Mouse (Mus musculus) hindbrain, embryonic 12.5 days (tissue): ENCODE results near the gene Mrps23. TPM values are rescaled to one million over a fixed set of nuclear protein-coding genes. Genes with fewer than 3 reads are reported as not detected.

Experiments
- ATAC-seq: fragments of 200-750 bp; cut with Nextera tagmentation; 2 replicates; pipeline ENCODE4 v1.8.0; 2017; ENCODE audit warnings: moderate TSS enrichment; ENCODE audit not compliant: low FRiP score
- H3K27ac ChIP-seq: fragments of 300-500 bp; sonication (generic); 2 replicates; pipeline ENCODE4 v1.5.1; 2016; ENCODE audit warnings: mild to moderate bottlenecking
- H3K27me3 ChIP-seq: fragments of 300-500 bp; sonication (generic); 2 replicates; pipeline ENCODE4 v1.6.1; 2016; ENCODE audit warnings: mild to moderate bottlenecking
- H3K36me3 ChIP-seq: fragments of 300-500 bp; sonication (generic); 2 replicates; pipeline ENCODE4 v1.6.1; 2016; ENCODE audit warnings: mild to moderate bottlenecking
- H3K4me1 ChIP-seq: fragments of 300-500 bp; sonication (generic); 2 replicates; pipeline ENCODE4 v1.6.1; 2016
- H3K4me2 ChIP-seq: fragments of 300-500 bp; sonication (generic); replicated peaks from 2 replicates; pipeline ENCODE4 v1.6.1; 2016; ENCODE audit warnings: mild to moderate bottlenecking
- H3K4me3 ChIP-seq: fragments of 300-500 bp; sonication (generic); 2 replicates; pipeline ENCODE4 v1.5.1; 2016; ENCODE audit warnings: mild to moderate bottlenecking
- H3K9ac ChIP-seq: fragments of 300-500 bp; sonication (generic); 2 replicates; pipeline ENCODE4 v1.6.1; 2016; ENCODE audit warnings: mild to moderate bottlenecking, moderate library complexity
- H3K9me3 ChIP-seq: fragments of 300-500 bp; sonication (generic); replicated peaks from 2 replicates; pipeline ENCODE4 v1.6.1; 2016; ENCODE audit warnings: mild to moderate bottlenecking
- WGBS: fragments of 180-500 bp; shearing (Covaris S2); methylation state at CpG from one replicate; pipeline ENCODE4 v1.1.7; 2016; 5-methylcytosine and 5-hydroxymethylcytosine counted together
- polyA plus RNA-seq: library from polyadenylated mRNA; unstranded; fragments of >200 nt; fragmentation: Nextera tagmentation; extraction: Ambion mirVana; gene quantifications from 2 replicates; pipeline ENCODE4 v1.2.1, GENCODE M21; 2016

Gene Mrps23
- polyA plus RNA-seq = 57.4 and 66.8 TPM in 2 replicates

DNA sequence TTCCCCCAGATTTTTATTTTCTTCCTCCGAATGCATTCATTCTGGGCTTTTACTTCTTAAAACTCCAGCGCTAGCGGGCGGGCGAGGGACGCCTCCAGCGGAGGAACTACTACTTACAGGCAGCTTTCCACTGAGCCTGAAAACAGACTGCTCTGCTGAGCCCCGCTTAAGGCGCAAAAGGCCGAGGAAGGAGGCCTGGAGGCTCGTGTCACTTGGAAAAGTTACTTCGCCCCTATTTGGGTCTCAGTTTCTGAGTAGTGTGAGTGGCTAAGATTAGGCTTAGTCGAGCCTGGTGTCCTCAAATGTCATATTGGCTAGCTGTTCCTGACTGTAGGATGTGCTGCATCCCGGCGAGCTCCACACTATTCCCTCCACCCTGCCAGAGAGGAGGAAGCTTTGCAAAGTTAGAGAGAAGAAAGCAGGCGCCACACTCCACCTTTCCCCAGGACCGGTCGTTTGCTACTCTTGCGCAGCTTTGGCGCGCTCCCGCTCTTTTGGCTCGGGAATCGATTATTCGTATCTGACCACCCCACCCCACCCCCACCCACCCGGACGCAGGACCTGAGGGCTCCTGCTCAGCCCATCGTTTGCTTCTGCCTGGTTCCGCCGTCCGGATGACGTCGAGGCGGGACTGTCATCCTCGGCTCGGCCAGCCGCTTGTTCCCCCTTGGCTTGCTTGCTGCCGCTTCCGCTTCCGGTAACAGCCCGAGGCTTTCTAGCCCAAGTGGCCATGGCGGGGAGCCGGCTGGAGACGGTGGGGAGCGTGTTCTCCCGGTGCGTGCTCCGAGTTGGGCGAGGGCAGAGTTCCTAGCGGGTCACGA lies at the start of gene Mrps23:
Gene Mrps23 (plus strand): TSS at position 677 of the 821 bp plus-strand sequence.
- WGBS = under 1% methylated on average over 51 of the region's 51 CpGs

DNA sequence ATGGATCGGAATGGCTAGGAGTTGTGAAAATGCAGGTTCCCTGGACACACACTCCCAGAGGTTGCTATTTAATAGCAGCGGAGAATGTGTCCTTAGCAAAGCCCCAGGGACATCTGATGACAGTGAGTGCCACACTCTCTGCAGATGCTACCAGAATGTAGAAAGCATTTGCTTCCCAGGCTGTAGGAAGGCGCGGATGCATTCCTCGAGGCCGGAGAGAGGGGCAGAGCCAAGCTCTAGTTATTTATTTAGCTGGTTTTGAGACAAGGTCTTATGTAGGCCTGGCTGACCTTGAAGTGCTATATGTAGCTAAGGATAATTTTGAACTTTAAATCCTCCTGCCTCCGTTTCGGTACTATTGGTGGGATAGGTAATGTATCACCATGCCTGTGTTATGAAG lies 49.7 kb upstream of the Mrps23 start:
- H3K4me2 ChIP-seq = no peak overlapping the region
- no peak overlapping the region for H3K4me3 ChIP-seq
- H3K4me1 ChIP-seq = peaks cover 65% of the 10 kb centered on the region
- peak overlapping the region; percentile 52 for H3K27ac ChIP-seq
- no peak overlapping the region for H3K9ac ChIP-seq
- no peak for ATAC-seq
- no peaks in the 10 kb centered on the region for H3K27me3 ChIP-seq
- H3K36me3 ChIP-seq = no peaks in the 10 kb centered on the region
- 61% methylated on average over 8 of the region's 8 CpGs for WGBS
- no peaks in the 10 kb centered on the region for H3K9me3 ChIP-seq

More for the DNA sequence above, at the start of gene Mrps23:
- Histone ChIP-seq H3K27me3 (no peaks in the 10 kb centered on the region), H3K36me3 (peaks cover 3% of the 10 kb centered on the region; the same call in 1 of the 2 replicates), H3K4me2 (peak within 1 kb of the TSS; percentile 74), H3K4me3 (peak within 1 kb of the TSS; percentile 81), H3K4me1 (peaks cover 25% of the 10 kb centered on the region), H3K9me3 (no peaks in the 10 kb centered on the region), H3K9ac (peak within 1 kb of the TSS; percentile 87), H3K27ac (peak within 1 kb of the TSS; percentile 83)
- peak; percentile 92 for ATAC-seq

DNA sequence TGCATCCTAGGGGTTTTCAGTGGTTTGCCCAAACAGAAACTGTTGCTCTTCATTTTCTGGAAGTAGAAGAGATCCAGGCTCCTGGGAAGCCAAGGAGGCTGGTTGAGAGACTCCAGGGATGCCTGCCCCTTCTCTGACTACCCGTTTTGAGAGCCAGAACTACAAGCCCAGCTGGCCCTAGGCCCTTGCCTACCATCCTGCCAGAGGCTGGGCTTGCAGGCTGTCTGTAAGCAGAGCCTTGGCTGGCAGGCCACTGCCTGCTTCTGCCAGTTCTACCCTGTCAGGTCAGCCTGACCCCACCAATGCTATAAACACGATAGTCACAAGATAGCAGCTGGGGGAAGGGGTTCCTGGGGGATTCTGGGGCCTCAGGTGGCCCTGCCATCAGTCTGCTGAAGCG lies 48.7 kb upstream of the Mrps23 start:
- H3K27ac ChIP-seq = peak overlapping the region; percentile 56
- ATAC-seq = no peak
- no peak overlapping the region for H3K9ac ChIP-seq
- H3K4me3 ChIP-seq = no peak overlapping the region
- no peaks in the 10 kb centered on the region for H3K36me3 ChIP-seq
- peaks cover 70% of the 10 kb centered on the region for H3K4me1 ChIP-seq
- no peaks in the 10 kb centered on the region for H3K9me3 ChIP-seq
- WGBS = 59% methylated on average over 3 of the region's 3 CpGs
- H3K4me2 ChIP-seq = no peak overlapping the region
- no peaks in the 10 kb centered on the region for H3K27me3 ChIP-seq

DNA sequence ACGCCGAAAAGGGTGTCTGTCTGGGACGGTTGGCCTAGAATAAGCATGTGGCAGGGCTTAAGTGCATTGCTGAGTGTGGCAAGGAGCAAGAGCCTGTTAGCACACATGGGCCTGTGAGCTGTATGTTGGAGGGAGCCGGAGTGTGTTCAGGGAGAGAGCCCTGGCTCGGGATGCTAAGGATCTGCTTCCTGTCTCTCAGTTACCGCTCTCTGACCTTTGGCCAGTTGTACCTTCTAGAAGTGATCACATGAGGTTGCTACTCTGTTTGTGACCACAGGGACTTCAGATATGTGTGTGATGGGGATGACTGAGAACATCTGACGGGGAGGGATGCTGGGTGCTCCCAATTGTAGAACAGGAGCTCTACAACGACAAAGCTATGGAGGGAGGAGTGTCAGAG lies 48.2 kb upstream of the Mrps23 start:
- H3K27me3 ChIP-seq = no peaks in the 10 kb centered on the region
- H3K4me3 ChIP-seq = no peak overlapping the region
- 0 out of 2 replicates have a peak overlapping the region, but pooled peaks have one; percentile 1 for H3K9ac ChIP-seq
- peak overlapping the region; percentile 56 for H3K27ac ChIP-seq
- ATAC-seq = no peak
- peaks cover 72% of the 10 kb centered on the region for H3K4me1 ChIP-seq
- no peaks in the 10 kb centered on the region for H3K36me3 ChIP-seq
- H3K4me2 ChIP-seq = no peak overlapping the region
- WGBS = 57% methylated on average over 8 of the region's 8 CpGs
- no peaks in the 10 kb centered on the region for H3K9me3 ChIP-seq

DNA sequence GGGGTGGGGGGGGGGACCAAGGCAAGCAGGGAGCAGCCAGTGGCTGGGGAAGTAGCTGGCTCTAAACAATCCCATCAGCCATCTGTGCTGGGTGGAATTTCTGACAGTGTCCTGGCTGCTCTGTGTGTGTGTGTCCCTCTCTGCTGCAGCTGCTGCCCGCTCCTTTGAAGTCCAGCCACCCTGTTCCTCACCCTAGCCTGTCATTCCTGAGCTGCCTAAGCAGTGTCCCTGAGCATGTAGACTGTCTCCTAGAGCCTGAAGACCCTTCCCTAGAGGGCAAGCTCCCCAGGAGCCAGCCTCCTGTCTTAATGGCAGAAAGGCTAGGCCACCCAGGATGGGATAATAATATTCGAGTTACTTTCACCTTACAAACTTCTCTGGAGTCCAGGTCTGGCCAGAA lies 47.8 kb upstream of the Mrps23 start:
- Histone ChIP-seq H3K9ac (0 out of 2 replicates have a peak overlapping the region, but pooled peaks have one; percentile 1), H3K4me1 (peaks cover 72% of the 10 kb centered on the region)
- WGBS = 42% methylated on average over 2 of the region's 2 CpGs

DNA sequence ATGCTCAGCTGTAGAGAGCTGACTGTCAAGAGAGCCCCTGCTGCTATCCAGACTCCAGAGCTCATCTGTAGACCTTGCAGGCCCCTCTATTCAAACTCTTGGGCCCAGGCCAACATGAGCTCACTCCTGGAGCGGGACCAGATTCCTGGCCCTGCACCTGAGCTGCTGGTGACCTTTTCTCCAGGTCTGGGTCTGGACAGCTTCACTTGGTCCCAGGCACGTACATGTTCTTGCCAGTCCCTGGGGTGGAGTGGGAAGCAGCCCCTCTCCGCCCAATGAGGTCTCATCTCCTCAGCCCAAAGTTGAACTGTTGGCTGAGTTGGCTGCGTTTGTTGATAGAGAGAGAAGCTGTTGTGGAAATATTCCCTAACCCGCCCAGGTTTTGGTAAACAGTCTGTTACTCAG lies 45.3 kb upstream of the Mrps23 start:
- Histone ChIP-seq H3K4me2 (no peak overlapping the region), H3K9ac (no peak overlapping the region), H3K27me3 (no peaks in the 10 kb centered on the region), H3K9me3 (no peaks in the 10 kb centered on the region), H3K36me3 (no peaks in the 10 kb centered on the region), H3K27ac (peak overlapping the region; percentile 57), H3K4me3 (no peak overlapping the region), H3K4me1 (peaks cover 70% of the 10 kb centered on the region)
- ATAC-seq = no peak
- WGBS = 70% methylated on average over 5 of the region's 5 CpGs

More for the DNA sequence above, 47.8 kb upstream of the Mrps23 start:
- Histone ChIP-seq H3K36me3 (no peaks in the 10 kb centered on the region), H3K4me3 (no peak overlapping the region), H3K27ac (peak overlapping the region; percentile 56; the same call in 1 of the 2 replicates), H3K4me2 (no peak overlapping the region), H3K27me3 (no peaks in the 10 kb centered on the region), H3K9me3 (no peaks in the 10 kb centered on the region)
- no peak for ATAC-seq

DNA sequence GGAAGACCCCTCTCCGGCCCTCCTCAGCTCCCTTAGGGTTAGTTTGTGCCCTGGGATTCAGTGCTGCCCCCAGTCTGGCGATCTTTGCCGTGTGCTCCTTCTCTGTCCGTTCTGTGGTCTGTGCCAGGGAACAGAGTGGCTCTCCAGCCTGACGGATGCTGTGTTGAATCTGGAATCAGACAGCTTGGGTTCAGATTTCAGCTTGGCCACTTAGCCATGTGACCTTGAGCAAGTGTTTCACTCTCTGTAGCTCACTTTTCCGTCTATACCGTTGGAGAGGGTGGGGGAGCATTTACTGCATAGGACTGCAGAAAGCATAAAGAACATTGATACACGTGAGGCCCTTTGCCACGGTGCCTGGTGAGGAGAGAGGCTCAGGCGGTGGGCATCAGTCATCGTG lies 44.8 kb upstream of the Mrps23 start:
- Histone ChIP-seq H3K9ac (no peak overlapping the region), H3K27me3 (no peaks in the 10 kb centered on the region), H3K4me3 (no peak overlapping the region), H3K9me3 (no peaks in the 10 kb centered on the region), H3K27ac (peak overlapping the region; percentile 57; the same call in 1 of the 2 replicates), H3K4me2 (no peak overlapping the region), H3K36me3 (no peaks in the 10 kb centered on the region), H3K4me1 (peaks cover 67% of the 10 kb centered on the region)
- 68% methylated on average over 11 of the region's 11 CpGs for WGBS
- ATAC-seq = no peak

DNA sequence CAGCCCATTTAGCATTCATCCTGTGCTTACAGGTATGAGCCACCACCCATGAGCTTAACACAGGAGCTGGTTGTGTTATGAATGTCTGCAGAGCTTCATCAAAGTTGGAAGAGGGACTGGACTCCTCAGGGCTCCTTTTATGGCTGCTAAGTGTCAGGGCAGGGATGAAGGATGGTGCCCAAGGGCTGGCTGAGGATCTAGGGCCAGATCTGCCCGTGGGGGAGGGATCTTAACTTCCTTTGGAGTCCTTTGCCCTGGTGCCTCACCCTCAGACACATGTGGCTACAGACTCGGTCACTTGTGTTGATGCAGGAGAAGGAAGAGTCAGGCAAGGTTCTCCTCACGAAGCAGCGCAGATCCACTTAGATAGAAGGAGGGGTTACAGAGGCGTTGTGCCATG lies 43.9 kb upstream of the Mrps23 start:
- Histone ChIP-seq H3K9ac (peak overlapping the region; percentile 24; the same call in 1 of the 2 replicates), H3K27me3 (no peaks in the 10 kb centered on the region), H3K36me3 (no peaks in the 10 kb centered on the region), H3K4me3 (no peak overlapping the region), H3K4me2 (peak overlapping the region; percentile 70), H3K27ac (peak overlapping the region; percentile 91), H3K9me3 (no peaks in the 10 kb centered on the region), H3K4me1 (peaks cover 67% of the 10 kb centered on the region)
- no peak for ATAC-seq
- 37% methylated on average over 5 of the region's 5 CpGs for WGBS

DNA sequence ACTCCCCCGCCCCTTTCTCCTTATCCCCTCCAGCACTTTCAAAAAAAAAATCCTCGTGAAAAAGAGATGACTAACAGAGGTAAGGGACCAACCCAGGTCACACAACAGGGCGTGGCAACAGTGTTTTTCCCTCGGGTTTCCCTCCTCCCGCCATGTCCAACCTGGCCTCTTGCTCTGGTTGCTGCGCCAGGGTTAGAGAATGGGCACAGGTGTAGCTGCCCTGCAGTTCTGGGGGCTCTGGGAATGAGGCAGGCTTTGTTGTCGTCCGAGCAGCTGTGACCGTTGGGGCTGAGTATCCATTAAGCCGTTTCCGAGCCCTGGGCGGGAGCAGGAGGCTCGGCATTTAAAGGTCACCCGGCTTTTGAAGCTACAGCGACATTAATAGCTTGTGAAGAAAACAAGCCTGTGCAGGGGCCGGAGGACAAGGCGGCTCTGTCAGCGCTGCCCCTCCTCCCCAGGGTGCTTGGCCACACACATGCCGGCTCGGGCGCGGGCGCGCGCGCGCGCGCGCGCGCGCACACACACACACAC lies 43.1 kb upstream of the Mrps23 start:
- Histone ChIP-seq H3K4me2 (peak overlapping the region; percentile 70), H3K27ac (peak overlapping the region; percentile 91), H3K4me3 (peak overlapping the region; percentile 30), H3K9ac (peak overlapping the region; percentile 67), H3K4me1 (peaks cover 66% of the 10 kb centered on the region), H3K36me3 (no peaks in the 10 kb centered on the region), H3K9me3 (no peaks in the 10 kb centered on the region), H3K27me3 (no peaks in the 10 kb centered on the region)
- peak; percentile 75 for ATAC-seq
- under 1% methylated on average over 15 of the region's 33 CpGs for WGBS

DNA sequence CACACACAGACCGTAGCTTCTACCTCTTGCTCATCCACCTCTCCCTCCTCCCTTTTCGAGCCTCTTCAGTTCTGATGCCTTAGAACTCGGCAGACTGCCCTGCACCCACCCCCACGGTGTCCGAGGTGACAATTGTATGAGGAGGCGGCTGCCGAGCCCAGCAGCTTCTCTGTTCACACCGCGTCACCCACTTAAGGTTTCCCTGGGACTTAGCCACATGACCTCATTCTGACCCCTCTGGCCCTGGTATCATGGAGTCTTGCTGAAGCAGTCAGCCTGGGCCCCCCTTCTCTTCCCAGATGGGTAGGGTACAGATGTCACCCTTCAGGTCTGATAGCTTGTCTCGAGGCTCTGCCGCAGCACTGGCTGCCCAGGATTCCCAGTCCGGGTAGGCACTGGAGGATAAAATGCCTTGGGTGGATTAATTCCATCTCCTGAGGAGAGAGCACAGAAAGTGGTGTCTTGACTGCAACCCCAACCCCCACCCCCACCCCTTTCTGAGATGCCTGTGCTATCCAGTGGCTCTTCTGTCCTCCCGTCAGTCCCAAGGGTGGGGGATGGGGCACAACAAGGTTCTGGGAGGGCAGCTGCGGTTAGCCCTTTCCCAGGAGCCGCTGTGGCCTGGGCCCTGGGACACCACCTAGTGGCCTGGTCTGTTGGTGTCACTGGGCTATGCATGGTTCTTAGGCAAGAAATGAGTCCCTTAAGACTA lies 42.4 kb upstream of the Mrps23 start:
- peak overlapping the region; percentile 91 for H3K27ac ChIP-seq
- no peaks in the 10 kb centered on the region for H3K9me3 ChIP-seq
- WGBS = under 1% methylated on average over 14 of the region's 15 CpGs
- peak overlapping the region; percentile 70 for H3K4me2 ChIP-seq
- peaks cover 65% of the 10 kb centered on the region for H3K4me1 ChIP-seq
- ATAC-seq = peak; percentile 72
- H3K36me3 ChIP-seq = no peaks in the 10 kb centered on the region
- H3K9ac ChIP-seq = peak overlapping the region; percentile 67
- H3K27me3 ChIP-seq = no peaks in the 10 kb centered on the region
- H3K4me3 ChIP-seq = peak overlapping the region; percentile 30

DNA sequence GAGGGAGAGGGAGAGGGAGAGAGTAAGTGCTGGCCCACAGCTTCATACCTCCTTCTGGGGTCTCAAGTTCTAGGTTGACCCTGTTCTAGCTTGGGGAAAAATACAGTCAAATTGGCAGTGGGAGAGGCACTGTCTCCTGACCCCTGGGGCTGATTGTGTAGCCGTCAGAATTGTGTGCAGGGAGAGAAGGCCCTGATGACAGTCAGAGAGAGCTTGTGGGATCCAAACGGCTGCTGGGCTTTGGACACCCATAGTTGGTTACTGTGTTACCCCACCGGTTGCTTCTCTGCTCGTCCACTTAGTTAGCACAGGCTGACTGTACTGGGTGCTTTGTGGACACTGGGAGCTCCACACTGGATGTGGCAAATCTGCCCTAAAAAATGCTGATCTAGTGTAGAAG lies 41.4 kb upstream of the Mrps23 start:
- Histone ChIP-seq H3K4me2 (no peak overlapping the region), H3K4me1 (peaks cover 63% of the 10 kb centered on the region), H3K9ac (no peak overlapping the region), H3K36me3 (no peaks in the 10 kb centered on the region), H3K4me3 (no peak overlapping the region), H3K9me3 (no peaks in the 10 kb centered on the region), H3K27ac (no peak overlapping the region), H3K27me3 (no peaks in the 10 kb centered on the region)
- WGBS = 49% methylated on average over 4 of the region's 4 CpGs
- no peak for ATAC-seq

DNA sequence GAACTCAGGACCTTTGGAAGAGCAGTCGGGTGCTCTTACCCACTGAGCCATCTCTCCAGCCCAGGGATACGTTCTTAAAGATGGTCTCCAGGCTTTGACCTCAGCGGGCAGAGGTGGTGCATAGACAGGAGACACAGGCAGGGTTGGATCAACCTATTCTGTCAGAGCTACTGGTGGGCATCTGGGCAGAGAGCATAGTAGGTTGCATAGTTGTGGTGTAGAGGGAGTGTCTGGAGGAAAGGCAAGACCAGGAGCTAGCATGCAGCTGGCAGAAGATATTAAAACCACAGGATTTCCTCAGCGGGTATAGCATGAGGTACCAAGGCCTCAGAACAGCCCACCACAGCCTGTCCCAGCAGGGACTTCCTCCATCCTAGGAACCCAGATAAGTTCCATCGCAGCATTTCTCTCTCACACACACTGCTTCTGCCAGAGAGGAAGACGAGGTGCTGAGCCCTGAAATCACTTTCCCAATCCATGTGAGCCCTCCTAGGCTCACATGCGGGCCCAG lies 39.9 kb upstream of the Mrps23 start:
- H3K4me1 ChIP-seq = peaks cover 60% of the 10 kb centered on the region

More for the DNA sequence above, 39.9 kb upstream of the Mrps23 start:
- no peaks in the 10 kb centered on the region for H3K9me3 ChIP-seq
- peaks cover 4% of the 10 kb centered on the region; the same call in 1 of the 2 replicates for H3K27me3 ChIP-seq
- no peak for ATAC-seq
- H3K36me3 ChIP-seq = no peaks in the 10 kb centered on the region
- 89% methylated on average over 7 of the region's 7 CpGs for WGBS
- H3K4me3 ChIP-seq = no peak overlapping the region
- H3K4me2 ChIP-seq = no peak overlapping the region; the same call in 1 of the 2 replicates
- peak overlapping the region; percentile 18; the same call in 1 of the 2 replicates for H3K9ac ChIP-seq
- H3K27ac ChIP-seq = peak overlapping the region; percentile 48
